Mouse (Mus musculus) urinary bladder, adult 18-20 months (tissue): ENCODE results near the gene Map1b.
A peak's percentile ranks its signal among the peaks of the same experiment; 100 is the strongest.

ENCODE experiments used
- DNase-seq, 2 experiments: peaks; one replicate each; pipeline ENCODE4 v3.0.0; 2022; ENCODE audit warnings: low spot score in 2 of 2, mixed read lengths in 2 of 2

Map1b gene

DNA sequence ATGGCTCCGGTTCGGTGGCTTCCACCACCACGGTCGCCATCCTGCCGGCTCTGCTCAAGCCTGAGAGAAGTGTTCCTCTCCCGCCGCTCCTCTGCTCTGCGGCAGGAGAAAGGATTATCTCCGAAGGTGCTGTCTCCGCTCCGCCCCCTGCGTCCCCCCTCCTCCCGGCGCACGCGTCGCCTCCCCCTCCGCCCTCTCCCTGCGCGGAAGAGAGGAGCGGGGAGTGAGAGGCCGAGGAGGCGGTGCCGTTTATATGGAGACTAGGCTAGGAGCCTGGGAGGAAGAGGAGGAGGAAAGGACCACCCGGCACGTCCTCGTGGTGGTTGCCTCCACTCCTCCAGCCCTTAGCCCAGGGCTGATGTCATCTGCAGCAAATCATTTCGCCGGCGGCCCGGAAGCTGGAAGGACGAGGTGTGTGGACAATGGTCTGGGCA, at the start of gene Map1b:
Gene Map1b (minus strand): TSS at position 93 of the 434 bp plus-strand sequence.
- DNase-seq = peak; percentile 32 to 61

DNA sequence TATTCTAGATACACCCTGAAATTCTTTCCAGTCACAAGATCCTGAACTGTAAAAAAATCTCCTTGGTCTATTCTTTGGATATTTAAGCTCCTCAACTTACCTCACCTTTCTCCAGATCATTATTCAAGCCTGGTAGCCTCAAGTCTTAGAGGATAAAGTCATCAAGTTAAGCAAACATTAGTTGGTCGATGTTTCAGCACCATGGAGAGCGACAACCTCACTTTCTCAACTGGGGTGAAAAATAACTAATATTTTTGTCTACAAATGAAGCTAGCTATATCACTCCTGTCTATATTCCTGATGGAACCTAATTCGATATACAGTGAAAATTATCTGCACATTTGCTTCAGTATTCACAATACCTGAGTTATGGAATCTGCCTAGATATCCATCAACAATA, 48.0 kb upstream of the Map1b start:
- DNase-seq = no peak

DNA sequence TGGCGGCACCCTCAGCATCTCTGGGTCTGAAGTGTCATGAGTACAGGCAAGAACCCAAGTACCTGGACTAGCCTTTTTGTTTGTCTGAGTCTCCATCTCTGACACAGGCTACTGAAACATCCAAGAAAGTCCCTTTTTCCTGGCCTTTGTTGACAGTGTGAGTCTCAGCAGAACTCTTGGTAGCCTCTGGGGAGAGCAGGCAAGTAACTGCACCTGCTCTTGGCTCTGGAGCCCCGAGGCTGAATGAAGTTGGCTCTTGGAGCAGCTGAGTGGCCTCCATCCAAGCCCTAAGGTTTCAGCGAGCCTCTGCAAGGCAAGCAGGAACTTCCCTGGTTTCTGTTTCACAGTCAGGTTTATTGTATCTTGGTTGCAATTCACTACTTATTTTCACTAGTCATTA, 46.7 kb upstream of the Map1b start:
- no peak for DNase-seq

DNA sequence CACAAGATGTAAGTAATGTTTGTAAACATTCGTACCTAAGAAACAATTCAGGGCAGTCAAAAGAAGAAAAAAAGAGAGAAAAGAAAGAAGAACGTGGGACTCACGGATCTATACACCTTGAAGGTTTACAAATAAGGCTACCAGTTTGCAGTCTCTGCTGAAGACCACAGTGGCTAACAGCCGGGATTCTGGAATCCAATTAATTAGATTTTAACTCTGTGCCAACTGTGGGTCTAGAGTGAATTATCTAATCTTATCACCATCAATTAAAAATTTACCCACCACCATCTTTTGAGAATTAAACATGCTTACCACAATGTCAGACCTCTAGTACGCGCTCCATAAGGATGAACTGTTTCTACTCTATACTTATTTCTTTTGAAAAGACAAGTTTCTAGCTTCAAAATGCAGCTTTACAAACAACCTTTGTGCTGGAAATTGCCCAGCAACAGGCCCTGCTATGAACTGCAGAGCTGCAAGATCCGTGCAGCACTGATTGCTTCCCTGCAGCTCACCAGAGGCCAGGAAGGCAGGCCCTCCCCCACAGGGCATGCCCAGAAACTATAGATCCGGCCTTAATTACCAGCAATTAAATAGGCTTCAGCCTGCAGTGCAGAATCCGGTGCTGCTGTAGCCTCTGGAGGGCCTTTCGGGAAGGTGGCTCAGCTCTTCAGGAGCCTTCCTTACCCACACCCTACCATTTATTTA, 45.7 kb upstream of the Map1b start:
- no peak for DNase-seq

DNA sequence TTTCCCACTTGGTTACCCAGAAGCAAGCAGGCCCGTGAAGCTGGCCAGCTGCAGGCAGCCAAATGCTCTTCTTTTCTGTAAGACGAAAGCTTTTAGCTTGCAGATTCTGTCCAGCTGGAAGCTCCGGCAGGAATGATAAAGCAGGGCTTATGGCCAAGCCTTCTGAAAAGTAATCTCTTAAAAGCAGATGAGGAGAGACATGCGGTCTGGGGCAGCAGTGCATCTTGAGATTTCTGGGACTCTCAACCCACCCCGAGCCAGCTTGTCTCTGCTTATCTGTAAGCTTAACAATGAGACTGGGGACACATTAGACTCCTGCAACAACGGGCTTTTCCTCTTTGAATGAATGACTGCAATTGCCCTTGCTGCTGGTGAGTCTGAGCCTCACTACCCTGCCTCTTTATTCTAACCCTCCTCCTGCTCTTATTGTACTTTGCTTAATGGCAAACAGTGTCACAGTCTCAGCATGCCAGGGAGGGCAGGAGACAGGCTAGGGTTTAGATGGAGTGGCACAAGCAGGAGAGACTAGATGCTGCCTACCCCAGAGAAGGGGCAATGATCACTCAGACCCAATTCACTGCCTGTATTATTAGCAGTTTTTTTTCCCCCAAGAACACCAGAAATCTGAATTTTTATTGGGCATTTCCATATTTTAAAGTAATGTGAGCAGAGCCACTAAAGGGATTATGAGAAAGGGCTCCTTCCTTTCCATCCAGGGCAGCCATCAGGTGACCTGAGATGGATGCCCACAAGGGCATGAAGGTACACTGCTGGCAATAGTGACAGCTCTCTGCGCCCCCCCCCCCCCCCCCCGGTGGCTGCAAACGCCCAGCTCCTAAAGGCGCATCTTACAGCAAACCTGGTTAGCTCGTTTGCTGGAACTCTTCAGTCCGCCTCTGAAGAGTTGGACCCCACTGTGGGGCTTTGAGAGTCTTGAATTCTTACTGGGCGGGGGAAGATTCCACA, 44.6 kb upstream of the Map1b start:
- no peak for DNase-seq

DNA sequence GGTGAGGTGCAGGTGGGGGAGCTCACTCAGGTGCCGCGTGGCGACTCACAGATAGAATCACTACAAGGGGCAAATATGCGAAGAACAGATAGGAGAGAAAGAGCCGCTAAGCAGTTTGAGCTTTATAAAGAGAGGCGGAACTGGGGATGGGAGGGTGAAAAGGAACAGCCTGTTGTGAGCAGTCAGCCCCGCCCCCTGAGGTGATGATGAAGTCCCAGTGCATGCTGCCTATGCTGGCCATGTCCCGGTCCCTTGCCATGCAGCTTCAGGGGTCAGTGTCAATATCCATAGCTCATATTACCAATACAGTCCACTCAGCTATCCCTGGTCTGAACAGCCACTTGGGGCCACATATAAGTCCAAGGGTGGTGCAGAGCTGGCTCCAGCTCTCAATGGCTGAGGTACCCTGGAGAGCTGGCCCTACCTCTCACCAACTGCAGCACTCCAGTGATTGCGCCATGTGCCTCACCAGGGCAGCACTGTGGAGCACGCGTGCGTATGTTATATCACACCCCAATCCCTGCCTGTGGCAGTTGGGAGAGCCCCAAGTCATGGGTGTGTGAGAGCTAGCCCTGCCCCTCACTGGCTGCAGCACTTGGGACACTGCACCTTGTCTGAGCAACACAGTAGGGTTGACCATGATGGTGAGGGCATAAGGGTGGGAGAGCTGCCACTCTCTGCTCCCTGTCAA, 42.0 kb upstream of the Map1b start:
- DNase-seq = no peak

DNA sequence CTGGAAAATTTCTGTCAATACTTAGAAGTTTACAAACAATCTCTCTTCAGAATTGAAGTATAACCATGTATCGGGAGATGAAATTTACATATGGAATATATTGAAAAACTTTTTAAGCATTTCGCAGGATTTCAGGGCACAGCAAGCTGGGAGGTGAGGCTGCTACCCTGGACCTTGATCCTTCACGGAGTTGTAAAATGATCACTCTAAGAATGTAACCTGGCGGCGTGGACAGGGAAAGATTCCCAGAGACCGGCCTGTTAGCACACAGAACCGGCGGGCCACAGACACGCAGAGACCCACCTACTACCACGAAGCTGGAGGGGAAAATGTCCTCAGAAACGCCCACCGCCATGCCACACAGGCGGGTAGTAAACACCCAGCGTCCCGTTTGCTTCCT, 41.5 kb upstream of the Map1b start:
- DNase-seq = no peak

DNA sequence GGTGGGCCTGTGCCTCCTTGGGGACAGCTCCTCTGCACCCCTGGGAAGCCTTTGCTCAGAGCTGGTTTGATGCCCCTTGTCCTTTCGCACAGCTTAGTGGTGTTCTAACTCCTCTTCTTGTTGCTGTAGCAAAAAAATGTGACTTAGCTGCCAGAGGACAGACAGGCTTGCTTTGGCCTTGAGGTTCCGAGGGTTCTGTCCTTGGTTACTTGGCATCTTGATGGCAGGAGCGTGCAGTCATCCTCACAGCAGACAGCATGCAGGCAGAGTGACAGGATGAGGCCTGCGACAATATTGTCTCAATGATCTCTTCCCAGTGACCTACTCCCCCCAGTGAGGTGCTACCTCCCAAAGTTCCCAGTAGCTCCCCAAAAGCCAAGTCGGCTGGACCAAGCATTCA, 41.0 kb upstream of the Map1b start:
- DNase-seq = no peak

DNA sequence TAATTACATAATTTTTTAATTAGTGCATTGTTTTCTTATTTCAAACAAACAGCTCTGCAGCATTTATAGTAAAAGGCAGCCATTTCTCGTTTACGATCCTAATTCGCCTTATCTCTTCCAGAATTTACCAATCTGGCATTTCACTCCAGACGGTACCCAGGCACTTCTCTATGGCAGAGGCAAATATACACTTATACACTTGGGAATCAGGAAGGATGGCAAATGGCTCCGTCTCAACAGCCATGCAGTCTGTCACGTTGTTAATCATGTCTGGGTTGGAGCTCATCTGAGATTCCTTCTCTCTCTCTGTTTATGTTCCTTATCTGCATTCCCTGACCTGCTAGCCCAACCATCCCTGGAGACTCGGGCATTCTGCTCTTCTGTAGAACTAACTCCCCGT, 38.6 kb upstream of the Map1b start:
- DNase-seq = no peak

DNA sequence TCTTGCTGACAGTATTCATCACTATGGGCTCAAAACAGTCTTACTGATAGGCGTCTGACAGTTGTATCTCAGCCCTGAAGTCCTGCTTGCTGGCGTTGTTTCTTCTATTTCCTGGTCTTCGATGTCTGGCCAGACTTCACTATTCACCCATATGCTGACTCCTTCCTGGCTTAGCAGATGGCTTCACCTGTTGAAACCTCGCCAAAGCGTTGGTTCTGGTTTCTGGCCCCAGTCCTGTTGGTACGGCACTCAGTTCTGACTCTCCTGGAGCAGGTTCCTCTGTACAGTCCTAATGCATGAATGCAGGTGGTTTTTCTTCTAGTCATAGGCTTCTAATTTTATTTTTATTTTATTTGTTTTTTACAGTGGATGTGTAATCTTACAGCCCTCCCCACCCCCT, 38.1 kb upstream of the Map1b start:
- DNase-seq = no peak

DNA sequence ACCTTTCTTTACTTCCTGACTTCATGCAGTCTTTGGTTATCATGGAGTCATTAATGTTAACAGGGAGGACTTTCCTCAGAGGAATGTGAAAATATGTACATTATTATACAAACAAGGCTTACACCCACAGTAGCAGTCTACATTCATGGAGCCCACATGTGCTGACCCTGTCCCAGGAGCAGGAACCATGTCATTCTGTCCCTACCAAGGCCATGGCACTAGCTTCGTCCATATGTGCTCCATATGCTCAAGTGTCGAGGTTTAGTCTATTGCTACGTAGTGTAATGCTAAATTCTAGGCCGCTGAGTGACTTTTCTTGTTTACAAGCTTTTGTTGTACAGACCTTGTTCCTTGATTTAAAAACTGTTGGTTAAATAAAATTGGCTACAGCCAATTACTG, 36.0 kb upstream of the Map1b start:
- no peak for DNase-seq

DNA sequence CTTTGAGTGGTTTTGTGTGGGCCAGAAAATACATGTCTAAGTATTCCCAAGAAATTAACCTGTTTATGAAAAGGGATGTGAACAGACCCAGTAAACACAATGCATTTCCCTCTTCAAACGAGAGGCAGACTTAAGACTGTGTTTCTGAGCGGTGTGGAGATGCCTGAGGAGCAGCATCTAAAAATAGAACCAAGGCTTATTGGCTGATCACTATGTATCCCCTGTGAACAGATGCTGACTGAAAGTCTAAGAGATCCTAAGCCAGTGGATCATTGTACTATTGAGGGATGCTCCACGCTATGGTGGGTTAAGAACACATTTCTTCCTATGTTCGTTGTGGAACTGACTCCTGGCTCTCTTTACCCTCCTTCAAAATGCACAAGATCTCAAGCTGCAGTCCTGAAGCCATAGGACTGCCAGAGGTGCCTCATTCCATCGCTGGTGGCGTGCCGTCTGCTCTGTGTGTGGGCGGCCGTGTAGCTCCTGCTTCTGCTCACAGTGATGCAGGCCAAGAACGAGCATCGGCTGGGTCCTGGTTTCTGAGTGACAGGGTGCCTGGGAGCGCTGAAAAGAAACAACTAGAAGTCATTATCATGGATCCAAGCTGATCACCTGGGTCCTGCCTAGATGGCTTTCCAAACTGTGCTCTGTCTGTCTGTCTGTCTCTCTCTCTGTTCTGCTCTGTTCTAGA, 34.5 kb upstream of the Map1b start:
- no peak for DNase-seq

DNA sequence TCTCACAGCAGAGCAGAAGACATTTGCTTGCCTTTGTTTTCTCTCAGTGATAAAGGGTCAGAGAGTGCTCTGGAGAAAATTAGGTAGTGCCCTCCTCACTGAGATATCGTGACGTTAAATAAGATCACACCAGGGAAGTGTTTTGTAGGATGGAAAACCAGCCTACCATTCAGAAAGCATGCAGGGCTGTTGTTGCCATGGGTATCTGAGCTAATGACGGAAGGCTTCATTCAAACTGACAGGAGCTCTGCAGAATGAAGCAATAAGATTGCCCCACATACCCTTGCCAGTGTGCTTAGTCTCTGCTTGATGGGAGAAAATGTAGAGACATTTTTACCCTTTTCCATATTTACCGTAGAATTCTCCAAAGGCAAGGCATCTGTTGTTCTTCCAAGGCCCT, 33.7 kb upstream of the Map1b start:
- no peak for DNase-seq

DNA sequence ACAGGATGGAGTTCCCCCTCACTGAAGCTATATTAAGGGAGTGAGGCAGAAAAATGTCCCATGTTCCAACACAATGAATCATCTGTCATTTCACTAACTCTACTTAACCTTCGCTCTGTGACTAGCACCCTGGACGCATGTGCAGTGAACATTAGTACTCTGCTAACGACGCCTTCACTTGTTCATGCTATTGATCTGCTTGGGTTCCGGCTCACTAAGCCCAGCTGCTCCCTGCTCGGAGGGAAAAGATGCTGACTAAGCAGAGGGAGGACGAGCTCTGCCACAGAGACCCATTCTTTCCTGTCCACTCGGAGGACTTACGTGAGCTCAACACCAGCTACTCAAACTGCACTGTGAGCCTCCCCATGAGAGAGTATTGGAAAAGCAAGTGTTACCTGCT, 33.2 kb upstream of the Map1b start:
- DNase-seq = no peak

DNA sequence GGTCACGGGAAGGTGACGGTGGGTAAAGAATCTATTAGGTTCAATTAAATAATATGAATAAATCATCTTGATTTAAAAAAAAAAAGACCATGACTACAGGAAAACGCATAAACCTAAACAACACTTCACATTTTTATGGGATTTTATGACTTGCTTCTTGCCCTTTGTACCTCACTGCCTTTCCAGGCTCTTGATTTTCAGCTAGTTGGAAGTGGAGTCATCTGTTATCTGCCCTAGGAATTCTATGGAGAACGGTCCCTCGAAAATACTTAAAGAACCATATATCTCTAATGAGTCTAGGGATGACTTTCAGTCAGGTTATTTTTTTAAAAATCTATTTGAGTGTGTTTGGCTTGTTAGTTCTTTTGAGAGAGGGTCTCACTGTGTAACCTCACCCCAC, 30.5 kb upstream of the Map1b start:
- no peak for DNase-seq

DNA sequence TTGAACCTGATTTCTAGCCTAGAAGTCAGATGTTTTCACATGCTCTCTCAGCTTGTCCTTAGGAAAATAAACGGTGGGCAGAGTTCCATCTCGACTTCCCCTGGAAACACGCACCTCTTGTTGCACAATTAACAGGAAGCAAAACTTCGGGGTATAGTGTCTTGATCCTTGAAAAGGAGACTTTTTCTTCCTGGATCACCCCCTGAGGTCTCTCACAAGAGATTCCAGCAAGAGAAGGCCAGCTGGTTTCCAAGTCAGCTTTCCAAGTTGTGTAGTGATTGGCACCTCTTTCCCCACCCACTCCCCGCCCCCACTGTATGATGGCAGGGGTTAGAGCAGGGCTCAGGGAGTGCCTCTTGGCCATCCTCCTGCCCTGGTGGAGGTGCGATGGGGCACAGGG, 28.9 kb upstream of the Map1b start:
- no peak for DNase-seq

DNA sequence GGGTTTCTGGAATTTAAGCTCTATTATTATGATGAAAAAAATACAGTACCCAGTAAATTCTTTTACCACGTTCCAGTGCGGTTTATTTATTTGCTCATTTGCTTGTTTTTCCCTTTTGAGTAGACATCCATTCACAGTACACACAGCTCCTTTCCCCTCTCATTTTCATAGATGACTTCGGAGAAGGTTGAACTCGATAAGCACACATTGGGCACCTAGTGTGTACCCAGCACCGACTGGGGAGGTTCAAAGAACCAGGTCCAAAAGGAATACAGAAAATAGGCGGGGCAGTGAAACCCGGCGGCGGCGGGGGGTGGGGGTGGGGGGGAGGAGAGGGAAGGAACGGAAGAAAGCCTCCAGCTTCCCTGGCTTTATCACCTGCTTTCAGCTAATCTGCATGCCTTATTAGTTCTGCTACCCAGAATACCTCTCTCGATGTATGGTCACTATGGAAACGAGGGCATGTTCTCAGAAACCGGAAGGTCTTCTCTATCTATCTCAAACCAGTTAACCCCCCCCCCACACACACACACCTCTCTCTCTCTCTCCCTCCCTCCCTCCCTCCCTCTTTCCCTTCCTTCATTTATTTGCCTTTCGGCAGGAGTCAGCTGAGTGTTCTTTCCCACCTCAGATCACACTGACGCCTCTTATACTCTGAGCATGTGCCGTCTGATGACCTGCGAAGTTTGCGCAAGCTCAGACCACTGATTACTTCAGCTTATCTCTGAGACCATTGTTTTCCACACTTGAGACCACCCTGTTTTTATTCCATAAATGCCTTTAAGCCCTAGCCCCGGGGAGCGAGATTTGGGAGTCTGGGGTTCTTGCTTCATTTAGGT, 25.3 kb upstream of the Map1b start:
- no peak for DNase-seq

DNA sequence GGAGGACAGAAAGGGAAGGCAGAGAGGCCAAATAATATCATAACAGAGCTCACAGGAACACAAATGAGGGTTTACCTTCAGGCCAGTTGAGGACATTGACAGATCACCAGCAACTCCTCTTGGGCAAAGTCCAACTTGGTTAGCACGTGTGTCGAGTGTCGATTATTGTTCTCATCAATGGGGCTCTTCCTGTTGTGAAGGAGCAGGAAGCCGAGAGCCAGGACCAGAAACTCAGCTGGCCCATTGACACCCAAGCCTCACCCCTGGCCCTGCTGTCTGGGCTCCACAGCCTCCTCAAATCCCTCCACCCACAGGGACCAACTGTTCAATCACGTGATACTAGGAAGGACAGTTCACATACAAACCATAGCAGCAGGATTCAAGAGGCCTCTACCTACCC, 22.9 kb upstream of the Map1b start:
- DNase-seq = no peak

DNA sequence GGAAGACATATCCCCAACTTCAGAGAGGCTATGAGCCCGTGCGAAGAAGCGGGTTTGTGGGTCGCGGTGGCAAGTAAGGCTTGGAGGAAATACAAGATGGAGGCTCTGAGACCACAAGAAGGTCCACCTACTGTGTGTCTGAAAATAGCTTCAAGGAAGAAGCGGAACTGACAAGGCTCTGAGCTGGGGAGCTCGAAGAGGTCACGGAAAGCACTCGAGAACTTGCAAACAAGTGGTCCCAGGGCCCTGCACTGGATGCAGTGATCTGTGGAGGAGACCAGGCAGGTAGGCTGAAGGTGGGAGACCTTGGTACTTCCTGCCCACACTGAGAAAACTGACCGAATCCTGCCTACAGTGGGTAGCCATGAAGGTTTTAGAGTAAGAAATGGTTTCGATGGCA, 22.5 kb upstream of the Map1b start:
- no peak for DNase-seq

DNA sequence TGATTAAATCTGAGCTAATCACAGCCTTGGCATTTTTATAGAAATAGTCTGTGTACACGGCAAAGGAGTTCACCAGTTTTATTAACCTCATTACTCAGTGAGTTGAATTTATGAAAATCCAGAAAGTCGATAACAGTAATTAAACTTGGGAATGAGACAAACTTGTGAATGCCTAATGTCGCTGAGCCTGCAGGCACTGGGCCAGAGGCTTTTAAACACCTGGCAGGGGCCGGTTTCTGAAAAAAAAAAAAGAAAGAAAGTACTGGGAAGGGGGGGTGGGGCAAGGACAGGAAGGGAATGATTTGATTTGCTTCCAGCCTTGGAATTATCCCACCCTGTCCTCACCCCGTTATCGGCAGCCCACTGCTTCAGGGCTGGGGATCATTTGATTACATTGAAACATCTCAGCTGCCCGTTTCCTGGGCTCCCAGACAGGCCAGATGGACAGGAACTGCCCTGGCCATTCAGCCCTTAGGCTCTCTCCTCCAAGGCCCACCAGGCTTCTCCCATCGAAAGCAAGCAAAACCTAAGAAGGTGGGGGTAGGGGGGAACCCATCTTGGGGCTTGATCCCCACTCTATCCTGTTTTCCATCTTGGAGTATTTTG, 21.7 kb upstream of the Map1b start:
- no peak for DNase-seq

DNA sequence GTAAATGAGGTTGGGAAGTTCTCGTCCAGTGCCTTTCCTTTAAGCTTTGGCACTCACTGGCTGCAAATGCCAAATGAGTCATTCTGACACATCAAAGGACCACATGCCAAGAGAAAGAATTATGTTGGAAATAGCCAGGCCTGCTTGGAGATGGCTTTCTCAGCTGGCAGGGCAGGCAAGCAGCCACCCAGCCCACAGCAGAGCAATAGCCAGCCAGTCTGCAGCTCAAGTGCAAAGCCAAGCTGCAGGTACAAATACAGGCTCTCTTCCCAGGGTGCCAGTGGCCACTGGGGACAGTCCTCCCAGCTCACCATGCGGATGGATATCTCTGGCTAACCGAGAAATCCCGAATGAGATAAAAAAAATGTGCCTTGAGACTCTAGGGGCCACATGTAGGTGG, 12.1 kb upstream of the Map1b start:
- no peak for DNase-seq
